Mouse (Mus musculus) C2C12 (cell line): ENCODE data around the gene Cd36. TPM values are rescaled to one million over a fixed set of nuclear protein-coding genes. Genes with fewer than 3 reads are reported as not detected.

ENCODE experiments used
- H3K27me3 ChIP-seq: one replicate; pipeline ENCODE4 v1.6.1; 2011; ENCODE audit not compliant: control insufficient read depth, insufficient read depth, insufficient read length
- H3K36me3 ChIP-seq: one replicate; pipeline ENCODE4 v1.6.1; 2011; ENCODE audit not compliant: control insufficient read depth, insufficient read depth
- H3K4me3 ChIP-seq: one replicate; pipeline ENCODE4 v1.5.1; 2011; ENCODE audit warnings: mild to moderate bottlenecking, control low read depth; ENCODE audit not compliant: poor library complexity, insufficient read depth, severe bottlenecking
- H3K79me2 ChIP-seq: one replicate; pipeline ENCODE4 v1.6.1; 2011; ENCODE audit not compliant: control insufficient read depth, insufficient read depth
- H3K79me3 ChIP-seq: one replicate; pipeline ENCODE4 v1.6.1; 2011; ENCODE audit warnings: low read depth, control low read depth
- H3ac ChIP-seq: one replicate; pipeline ENCODE3; 2011; ENCODE audit warnings: low read depth; ENCODE audit not compliant: control insufficient read depth, insufficient read length
- CEBPB ChIP-seq: IDR thresholded peaks from one replicate; pipeline ENCODE4 v1.6.1; 2011; ENCODE audit warnings: low read depth, mild to moderate bottlenecking, control low read depth, moderate library complexity
- CTCF ChIP-seq: IDR thresholded peaks from one replicate; pipeline ENCODE4 v1.5.1; 2011; ENCODE audit not compliant: control insufficient read depth, insufficient read depth, insufficient read length
- FOSL1 ChIP-seq: IDR thresholded peaks from one replicate; pipeline ENCODE4 v1.8.0; 2011; ENCODE audit warnings: mild to moderate bottlenecking, low read length; ENCODE audit not compliant: poor library complexity, insufficient read depth, severe bottlenecking
- MAX ChIP-seq: IDR thresholded peaks from one replicate; pipeline ENCODE4 v1.6.1; 2011; ENCODE audit warnings: mild to moderate bottlenecking, control low read depth
- MYOD1 ChIP-seq: IDR thresholded peaks from one replicate; pipeline ENCODE4 v1.6.1; 2011; ENCODE audit warnings: low read depth; ENCODE audit not compliant: control insufficient read depth, insufficient read length
- MYOG ChIP-seq: IDR thresholded peaks from one replicate; pipeline ENCODE4 v1.6.1; 2011; ENCODE audit not compliant: control insufficient read depth, insufficient read length; ENCODE audit errors: extremely low read depth
- USF1 ChIP-seq: IDR thresholded peaks from one replicate; pipeline ENCODE4 v1.6.1; 2011; ENCODE audit warnings: low read depth, mild to moderate bottlenecking, control low read depth, moderate library complexity
- polyA plus RNA-seq: library from polyadenylated mRNA; unstranded; fragments of >200 nt; fragmentation: generic; extraction: Trizol; gene quantifications from one replicate; pipeline ENCODE4 v1.2.1, GENCODE M21; 2012; ENCODE audit warnings: missing spikeins

The Cd36 gene
- polyA plus RNA-seq, 1 experiment: 0.01 TPM

DNA sequence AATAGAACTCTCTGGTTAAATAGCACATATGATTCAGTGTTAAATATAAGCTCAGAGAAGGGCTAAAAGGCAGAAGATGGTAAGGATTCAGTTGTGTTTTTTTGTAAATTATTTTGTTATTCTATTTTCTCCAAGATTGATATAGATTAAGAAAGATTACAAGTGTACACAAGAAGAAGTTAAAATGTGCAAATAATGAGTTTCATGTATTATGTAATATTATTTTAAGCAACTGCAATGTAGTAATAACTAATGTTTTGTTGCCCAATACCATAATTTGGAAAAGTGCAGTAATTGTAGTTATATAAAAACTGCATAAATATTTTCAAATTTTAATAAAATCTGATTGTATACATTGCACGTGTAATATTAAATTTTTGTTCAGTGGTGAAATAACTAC lies 54.8 kb downstream of the Cd36 start:
- H3K79me3 ChIP-seq: no peaks in the 10 kb centered on the region
- H3K79me2 ChIP-seq: no peaks in the 10 kb centered on the region
- TF ChIP-seq MAX (no peak), MYOD1 (no peak), FOSL1 (no peak), MYOG (no peak), CTCF (no peak), USF1 (no peak), CEBPB (no peak)
- H3K27me3 ChIP-seq: no peaks in the 10 kb centered on the region
- H3K4me3 ChIP-seq: no peak overlapping the region
- H3ac ChIP-seq: no peak overlapping the region
- H3K36me3 ChIP-seq: no peaks in the 10 kb centered on the region

DNA sequence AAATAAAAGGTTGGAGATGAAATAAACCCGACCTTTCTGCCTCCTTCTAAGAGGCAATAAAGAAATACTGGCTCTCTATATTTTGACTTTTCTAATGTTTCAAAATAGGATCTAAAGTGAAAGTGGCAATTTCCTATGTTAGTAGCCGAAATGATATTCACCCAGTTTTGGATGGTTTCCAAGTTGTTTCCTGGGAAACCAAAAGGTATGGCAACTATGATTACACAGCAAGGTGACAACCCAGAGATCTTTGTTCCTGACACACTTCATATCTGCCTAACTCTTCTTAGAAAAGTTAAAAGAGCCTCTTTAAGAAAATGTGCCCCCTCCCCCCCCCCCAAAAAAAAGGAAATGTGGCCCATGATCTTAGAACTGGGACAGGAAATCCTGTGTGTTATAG lies 58.1 kb downstream of the Cd36 start:
- no peak overlapping the region for H3K4me3 ChIP-seq
- no peak for TF ChIP-seq CTCF
- no peak for TF ChIP-seq MYOD1
- no peak for TF ChIP-seq MYOG
- TF ChIP-seq CEBPB: no peak
- TF ChIP-seq USF1: no peak

DNA sequence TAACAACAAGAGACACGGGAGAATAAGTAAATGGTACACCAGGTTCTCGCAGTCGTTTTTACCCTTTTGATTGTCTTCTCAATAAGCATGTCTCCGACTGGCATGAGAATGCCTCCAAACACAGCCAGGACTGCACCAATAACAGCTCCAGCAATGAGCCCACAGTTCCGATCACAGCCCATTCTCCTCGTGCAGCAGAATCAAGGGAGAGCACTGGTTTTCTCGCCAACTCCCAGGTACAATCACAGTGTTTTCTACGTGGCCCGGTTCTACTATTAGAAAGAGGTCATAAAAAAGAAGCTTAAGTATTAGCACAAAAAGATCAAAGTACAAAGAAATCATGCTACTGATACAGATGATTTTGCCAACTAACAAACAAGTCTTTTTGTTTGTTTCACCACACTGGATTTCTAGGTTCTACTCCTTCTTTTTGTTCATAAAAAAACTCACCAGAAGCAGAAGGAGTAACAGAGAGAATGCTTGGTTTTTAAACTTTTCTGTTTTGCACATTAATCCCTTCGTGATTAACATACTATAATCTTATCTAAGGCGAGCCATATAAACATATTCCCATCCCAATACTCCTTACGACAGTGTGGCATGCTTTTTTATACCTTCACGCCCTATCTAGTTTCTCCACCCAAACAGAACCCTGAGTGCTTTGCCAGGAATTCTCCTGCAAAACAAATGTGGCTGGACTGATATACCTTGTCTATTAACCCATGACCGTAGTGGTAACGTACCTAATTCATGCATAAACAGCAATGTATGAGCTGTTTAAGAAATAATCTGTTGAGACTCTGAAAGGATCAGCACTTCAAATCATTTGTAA lies 59.7 kb downstream of the Cd36 start:
- no peaks in the 10 kb centered on the region for H3K79me2 ChIP-seq
- H3K36me3 ChIP-seq: no peaks in the 10 kb centered on the region
- no peak overlapping the region for H3ac ChIP-seq
- no peaks in the 10 kb centered on the region for H3K79me3 ChIP-seq
- TF ChIP-seq MYOD1: no peak
- no peak for TF ChIP-seq FOSL1
- no peak for TF ChIP-seq USF1
- no peak for TF ChIP-seq CTCF
- no peak for TF ChIP-seq CEBPB
- no peak overlapping the region for H3K4me3 ChIP-seq
- no peaks in the 10 kb centered on the region for H3K27me3 ChIP-seq

More for the DNA sequence above, 58.1 kb downstream of the Cd36 start:
- no peaks in the 10 kb centered on the region for H3K79me3 ChIP-seq
- H3K27me3 ChIP-seq: no peaks in the 10 kb centered on the region
- H3ac ChIP-seq: no peak overlapping the region
- no peaks in the 10 kb centered on the region for H3K79me2 ChIP-seq
- H3K36me3 ChIP-seq: no peaks in the 10 kb centered on the region

DNA sequence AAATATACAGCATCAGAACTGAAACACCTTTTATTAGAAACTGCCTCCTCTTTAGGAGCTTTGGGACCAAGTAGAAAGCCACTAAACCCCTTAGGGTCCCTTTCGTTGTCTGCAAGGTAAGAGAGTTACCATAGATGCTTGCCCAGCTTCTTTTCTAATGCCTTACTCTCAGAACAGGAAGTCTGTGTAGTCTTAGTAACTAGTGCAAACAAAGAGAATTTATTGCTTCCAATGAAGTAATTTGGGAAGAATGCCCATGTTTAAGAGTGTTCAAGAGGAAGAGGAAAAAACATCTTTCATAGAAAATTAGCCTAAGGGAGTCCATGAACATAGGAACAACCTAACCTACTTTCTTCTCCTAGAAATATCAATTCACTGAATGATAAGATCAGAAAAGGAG lies 67.2 kb downstream of the Cd36 start:
- Histone ChIP-seq H3ac (no peak overlapping the region), H3K79me3 (no peaks in the 10 kb centered on the region), H3K27me3 (no peaks in the 10 kb centered on the region), H3K4me3 (no peak overlapping the region), H3K79me2 (no peaks in the 10 kb centered on the region), H3K36me3 (no peaks in the 10 kb centered on the region)
- TF ChIP-seq MAX (no peak), FOSL1 (no peak), CEBPB (no peak), MYOG (no peak), CTCF (no peak), USF1 (no peak), MYOD1 (no peak)

DNA sequence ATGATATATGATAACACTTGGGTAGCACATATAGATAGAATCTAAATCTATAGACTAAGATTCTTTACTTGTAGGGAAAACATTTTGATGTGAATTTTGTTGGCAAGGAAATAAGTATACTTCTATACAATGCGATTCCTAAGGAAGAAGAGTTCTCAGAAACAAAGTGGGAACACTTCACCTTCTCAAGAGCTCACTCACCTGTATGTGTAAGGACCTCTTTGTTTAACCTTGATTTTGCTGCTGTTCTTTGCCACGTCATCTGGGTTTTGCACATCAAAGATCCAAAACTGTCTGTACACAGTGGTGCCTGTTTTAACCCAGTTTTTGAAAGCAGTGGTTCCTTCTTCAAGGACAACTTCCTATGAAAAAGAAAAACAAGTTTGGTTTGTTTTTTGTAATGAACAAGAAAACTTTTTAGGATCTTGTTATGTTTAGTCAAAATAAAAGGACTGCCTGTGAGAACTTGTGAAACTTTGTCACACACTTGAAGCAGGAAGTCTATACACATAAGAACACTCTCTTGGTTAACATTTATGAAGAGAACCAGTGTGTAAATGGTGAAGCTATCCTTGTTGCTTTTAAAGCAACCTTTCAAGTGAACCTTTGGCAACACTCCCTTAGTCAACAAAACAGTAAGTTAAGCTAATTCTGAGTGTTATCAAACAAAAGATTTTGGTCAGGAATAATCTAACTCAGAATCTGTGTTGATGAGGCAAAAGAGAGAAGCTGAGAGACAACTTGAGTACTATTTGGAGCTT lies 68.2 kb downstream of the Cd36 start:
- TF ChIP-seq MYOD1 (no peak), FOSL1 (no peak), MAX (no peak), CTCF (no peak), MYOG (no peak), CEBPB (no peak), USF1 (no peak)
- no peak overlapping the region for H3ac ChIP-seq
- no peak overlapping the region for H3K4me3 ChIP-seq
- H3K79me2 ChIP-seq: no peaks in the 10 kb centered on the region
- H3K36me3 ChIP-seq: no peaks in the 10 kb centered on the region
- H3K79me3 ChIP-seq: no peaks in the 10 kb centered on the region
- H3K27me3 ChIP-seq: no peaks in the 10 kb centered on the region
